Mouse (Mus musculus): ENCODE measurements around the gene Brinp3. TPM values are rescaled to one million over a fixed set of nuclear protein-coding genes. Genes with fewer than 3 reads are reported as not detected.
A peak's percentile ranks its signal among the peaks of the same experiment; 100 is the strongest.

Gene Brinp3
- 0.13 and 0.23 TPM in 2 replicates for polyA plus RNA-seq (2014; fragmentation: Nextera tagmentation; extraction: Ambion mirVana)

GRCm38 (mm10) chr1:146494681-146495331, at the start of gene Brinp3:
Gene Brinp3, plus strand, starts transcription at chr1:146494760.
- WGBS (ENCODE audit: insufficient replicate concordance), result 3% methylated on average over 19 of the region's 19 CpGs
- no peak for ATAC-seq (replicated peaks; ENCODE audit: insufficient number of reproducible peaks, low FRiP score, low TSS enrichment)
- Histone ChIP-seq H3K9me3 (replicated peaks; ENCODE audit: control insufficient read depth, low read length) (no peaks in the 10 kb centered on the region), H3K27ac (ENCODE audit: low read depth, low read length) (no peak within 1 kb of the TSS), H3K27me3 (ENCODE audit: control insufficient read depth, insufficient read depth, low read length) (peaks cover 27% of the 10 kb centered on the region), H3K9ac (ENCODE audit: low read depth, low read length) (no peak within 1 kb of the TSS), H3K4me3 (ENCODE audit: low read depth, low read length) (peak within 1 kb of the TSS; percentile 40), H3K4me1 (ENCODE audit: control insufficient read depth, insufficient read depth, low read length) (no peaks in the 10 kb centered on the region; the same call in 1 of the 2 replicates), H3K36me3 (ENCODE audit: control insufficient read depth, insufficient read depth, low read length) (no peaks in the 10 kb centered on the region), H3K4me2 (peak within 1 kb of the TSS; percentile 73)

GRCm38 (mm10) chr1:146494221-146494620, 339 bp upstream of the Brinp3 start:
- 18% methylated on average over 7 of the region's 7 CpGs for WGBS (ENCODE audit: insufficient replicate concordance)
- Histone ChIP-seq H3K9ac (ENCODE audit: low read depth, low read length) (no peak overlapping the region), H3K9me3 (replicated peaks; ENCODE audit: control insufficient read depth, low read length) (no peaks in the 10 kb centered on the region)

GRCm38 (mm10) chr1:146495386-146495785, 826 bp downstream of the Brinp3 start:
- 7% methylated on average over 3 of the region's 3 CpGs for WGBS (ENCODE audit: insufficient replicate concordance)
- no peaks in the 10 kb centered on the region; the same call in 1 of the 2 replicates for H3K4me1 ChIP-seq (ENCODE audit: control insufficient read depth, insufficient read depth, low read length)
- ATAC-seq (replicated peaks; ENCODE audit: insufficient number of reproducible peaks, low FRiP score, low TSS enrichment), result no peak
- peak overlapping the region; percentile 73 for H3K4me2 ChIP-seq
- H3K27ac ChIP-seq (ENCODE audit: low read depth, low read length), result no peak overlapping the region
- no peak overlapping the region for H3K4me3 ChIP-seq (ENCODE audit: low read depth, low read length)
- no peaks in the 10 kb centered on the region for H3K9me3 ChIP-seq (replicated peaks; ENCODE audit: control insufficient read depth, low read length)
- no peak overlapping the region for H3K9ac ChIP-seq (ENCODE audit: low read depth, low read length)
- H3K27me3 ChIP-seq (ENCODE audit: control insufficient read depth, insufficient read depth, low read length), result peaks cover 27% of the 10 kb centered on the region
- no peaks in the 10 kb centered on the region for H3K36me3 ChIP-seq (ENCODE audit: control insufficient read depth, insufficient read depth, low read length)

More at GRCm38 (mm10) chr1:146494221-146494620, 339 bp upstream of the Brinp3 start:
- Histone ChIP-seq H3K4me2 (peak overlapping the region; percentile 73), H3K36me3 (ENCODE audit: control insufficient read depth, insufficient read depth, low read length) (no peaks in the 10 kb centered on the region), H3K4me3 (ENCODE audit: low read depth, low read length) (0 out of 2 replicates have a peak overlapping the region, but pooled peaks have one; percentile 1), H3K27me3 (ENCODE audit: control insufficient read depth, insufficient read depth, low read length) (peaks cover 27% of the 10 kb centered on the region), H3K27ac (ENCODE audit: low read depth, low read length) (no peak overlapping the region), H3K4me1 (ENCODE audit: control insufficient read depth, insufficient read depth, low read length) (no peaks in the 10 kb centered on the region; the same call in 1 of the 2 replicates)
- no peak for ATAC-seq (replicated peaks; ENCODE audit: insufficient number of reproducible peaks, low FRiP score, low TSS enrichment)

GRCm38 (mm10) chr1:146497381-146498081, 3.0 kb downstream of the Brinp3 start:
- Histone ChIP-seq H3K4me2 (peak overlapping the region; percentile 91), H3K36me3 (ENCODE audit: control insufficient read depth, insufficient read depth, low read length) (no peaks in the 10 kb centered on the region), H3K4me1 (ENCODE audit: control insufficient read depth, insufficient read depth, low read length) (no peaks in the 10 kb centered on the region; the same call in 1 of the 2 replicates), H3K9me3 (replicated peaks; ENCODE audit: control insufficient read depth, low read length) (no peaks in the 10 kb centered on the region), H3K9ac (ENCODE audit: low read depth, low read length) (peak overlapping the region; percentile 53), H3K27ac (ENCODE audit: low read depth, low read length) (no peak overlapping the region), H3K4me3 (ENCODE audit: low read depth, low read length) (peak overlapping the region; percentile 47), H3K27me3 (ENCODE audit: control insufficient read depth, insufficient read depth, low read length) (peaks cover 27% of the 10 kb centered on the region)
- ATAC-seq (replicated peaks; ENCODE audit: insufficient number of reproducible peaks, low FRiP score, low TSS enrichment), result peak; percentile 46; the same call in 1 of the 2 replicates
- WGBS (ENCODE audit: insufficient replicate concordance), result under 1% methylated on average over 28 of the region's 28 CpGs

GRCm38 (mm10) chr1:146498085-146498779, 3.7 kb downstream of the Brinp3 start:
- Histone ChIP-seq H3K36me3 (ENCODE audit: control insufficient read depth, insufficient read depth, low read length) (no peaks in the 10 kb centered on the region), H3K4me2 (peak overlapping the region; percentile 91), H3K27ac (ENCODE audit: low read depth, low read length) (no peak overlapping the region), H3K27me3 (ENCODE audit: control insufficient read depth, insufficient read depth, low read length) (peaks cover 27% of the 10 kb centered on the region), H3K4me1 (ENCODE audit: control insufficient read depth, insufficient read depth, low read length) (no peaks in the 10 kb centered on the region; the same call in 1 of the 2 replicates), H3K9ac (ENCODE audit: low read depth, low read length) (peak overlapping the region; percentile 53), H3K4me3 (ENCODE audit: low read depth, low read length) (peak overlapping the region; percentile 47), H3K9me3 (replicated peaks; ENCODE audit: control insufficient read depth, low read length) (no peaks in the 10 kb centered on the region)
- under 1% methylated on average over 16 of the region's 16 CpGs for WGBS (ENCODE audit: insufficient replicate concordance)
- no peak for ATAC-seq (replicated peaks; ENCODE audit: insufficient number of reproducible peaks, low FRiP score, low TSS enrichment)

GRCm38 (mm10) chr1:146498780-146499114, 4.2 kb downstream of the Brinp3 start:
- H3K9me3 ChIP-seq (replicated peaks; ENCODE audit: control insufficient read depth, low read length), result no peaks in the 10 kb centered on the region
- peaks cover 27% of the 10 kb centered on the region for H3K27me3 ChIP-seq (ENCODE audit: control insufficient read depth, insufficient read depth, low read length)
- no peaks in the 10 kb centered on the region; the same call in 1 of the 2 replicates for H3K4me1 ChIP-seq (ENCODE audit: control insufficient read depth, insufficient read depth, low read length)
- peak overlapping the region; percentile 47 for H3K4me3 ChIP-seq (ENCODE audit: low read depth, low read length)
- H3K36me3 ChIP-seq (ENCODE audit: control insufficient read depth, insufficient read depth, low read length), result no peaks in the 10 kb centered on the region
- H3K4me2 ChIP-seq, result peak overlapping the region; percentile 91
- 0% methylated on average over 1 of the region's 1 CpGs for WGBS (ENCODE audit: insufficient replicate concordance)
- H3K9ac ChIP-seq (ENCODE audit: low read depth, low read length), result no peak overlapping the region
- no peak overlapping the region for H3K27ac ChIP-seq (ENCODE audit: low read depth, low read length)
- ATAC-seq (replicated peaks; ENCODE audit: insufficient number of reproducible peaks, low FRiP score, low TSS enrichment), result no peak

- ATAC-seq (replicated peaks; ENCODE audit: insufficient number of reproducible peaks, low FRiP score, low TSS enrichment), result no peak
- H3K4me1 ChIP-seq (ENCODE audit: control insufficient read depth, insufficient read depth, low read length), result no peaks in the 10 kb centered on the region
- H3K4me3 ChIP-seq (ENCODE audit: low read depth, low read length), result no peak overlapping the region
- H3K9ac ChIP-seq (ENCODE audit: low read depth, low read length), result no peak overlapping the region
- H3K36me3 ChIP-seq (ENCODE audit: control insufficient read depth, insufficient read depth, low read length), result no peaks in the 10 kb centered on the region
- no peak overlapping the region for H3K4me2 ChIP-seq
- H3K27ac ChIP-seq (ENCODE audit: low read depth, low read length), result no peak overlapping the region
- no peaks in the 10 kb centered on the region for H3K9me3 ChIP-seq (replicated peaks; ENCODE audit: control insufficient read depth, low read length)
- WGBS (ENCODE audit: insufficient replicate concordance), result 73% methylated on average over 2 of the region's 2 CpGs
- no peaks in the 10 kb centered on the region for H3K27me3 ChIP-seq (ENCODE audit: control insufficient read depth, insufficient read depth, low read length)
These were observed 20.8 kb downstream of the Brinp3 start for GRCm38 (mm10) chr1:146515377-146515776.

- no peak overlapping the region for H3K4me2 ChIP-seq
- H3K36me3 ChIP-seq (ENCODE audit: control insufficient read depth, insufficient read depth, low read length), result no peaks in the 10 kb centered on the region
- H3K27ac ChIP-seq (ENCODE audit: low read depth, low read length), result no peak overlapping the region
- no peaks in the 10 kb centered on the region for H3K9me3 ChIP-seq (replicated peaks; ENCODE audit: control insufficient read depth, low read length)
- H3K9ac ChIP-seq (ENCODE audit: low read depth, low read length), result no peak overlapping the region
- H3K4me3 ChIP-seq (ENCODE audit: low read depth, low read length), result no peak overlapping the region
- no peak for ATAC-seq (replicated peaks; ENCODE audit: insufficient number of reproducible peaks, low FRiP score, low TSS enrichment)
- no peaks in the 10 kb centered on the region for H3K27me3 ChIP-seq (ENCODE audit: control insufficient read depth, insufficient read depth, low read length)
- 67% methylated on average over 11 of the region's 11 CpGs for WGBS (ENCODE audit: insufficient replicate concordance)
- H3K4me1 ChIP-seq (ENCODE audit: control insufficient read depth, insufficient read depth, low read length), result no peaks in the 10 kb centered on the region
These were observed 29.4 kb downstream of the Brinp3 start for GRCm38 (mm10) chr1:146523727-146524573.
